Mouse (Mus musculus): Measurements from ENCODE around the gene Pnma1. TPM values are rescaled to one million over a fixed set of nuclear protein-coding genes. Genes with fewer than 3 reads are reported as not detected.
"Not testable (repeated sequence)": the region's sequence is repeated elsewhere in the genome, so short reads cannot be mapped to it uniquely, and the experiment has no call there.

The Pnma1 gene
- polyA plus RNA-seq, 1 experiment from 2014 or later: 0.79 TPM

DNA sequence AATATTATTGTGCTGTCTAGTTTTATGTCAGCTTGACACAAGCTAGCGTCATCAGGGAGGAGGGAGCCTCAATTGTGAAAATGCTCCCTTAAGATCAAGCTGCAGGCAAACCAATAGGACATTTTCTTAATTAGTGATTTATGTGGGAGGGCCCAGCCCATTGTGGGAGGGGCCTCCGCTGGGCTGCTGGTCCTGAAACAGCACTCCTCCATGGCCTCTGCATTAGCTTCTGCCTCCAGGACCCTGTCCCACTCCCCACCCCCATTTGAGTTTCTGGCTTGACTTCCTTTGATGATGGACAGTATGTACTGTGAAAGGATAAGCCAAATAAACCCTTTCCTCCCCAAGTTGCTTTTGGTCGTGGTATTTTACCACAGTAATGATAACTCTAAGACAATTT, 41.3 kb downstream of the Pnma1 start:
- no peak for DNase-seq
- Histone ChIP-seq H3K4me1 (ENCODE audit: insufficient read depth) (no peaks in the 10 kb centered on the region), H3K27ac (ENCODE audit: low read depth) (no peak overlapping the region), H3K9ac (no peak overlapping the region), H3K27me3 (ENCODE audit: insufficient read depth, low read length) (no peaks in the 10 kb centered on the region), H3K36me3 (ENCODE audit: insufficient read depth) (no peaks in the 10 kb centered on the region), H3K4me3 (ENCODE audit: low read depth, low read length) (no peak overlapping the region), H3K9me3 (ENCODE audit: low read depth, low read length) (no peaks in the 10 kb centered on the region), H3K4me2 (no peak overlapping the region)
- TF ChIP-seq CTCF (IDR thresholded peaks at IDR 0.05; ENCODE audit: low read depth): no peak
- 65% methylated on average over 3 of the region's 3 CpGs for WGBS
- no peak for ATAC-seq (ENCODE audit: insufficient read depth)

DNA sequence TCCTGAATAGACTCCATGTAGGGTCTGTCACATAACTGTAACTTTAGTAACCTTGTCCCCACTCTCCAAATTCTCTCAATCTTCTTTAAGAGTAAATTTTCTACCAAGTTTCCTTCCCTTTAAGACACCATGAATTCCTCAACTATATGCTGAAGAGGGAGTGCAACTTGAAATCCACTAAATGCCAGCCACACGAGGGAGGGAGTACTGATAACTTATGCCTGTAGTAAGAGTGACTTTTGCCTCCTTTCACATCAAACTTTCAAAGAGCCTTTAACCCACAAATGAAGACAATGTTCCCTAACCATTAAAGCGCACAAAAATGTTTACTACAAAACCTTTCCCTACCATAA, 46.8 kb downstream of the Pnma1 start:
- H3K4me1 ChIP-seq (ENCODE audit: insufficient read depth): no peaks in the 10 kb centered on the region
- DNase-seq (peak; percentile 8), ATAC-seq (ENCODE audit: insufficient read depth) (0 out of 2 replicates have a peak, but pooled peaks have one; percentile 23)
- TF ChIP-seq CTCF (IDR thresholded peaks at IDR 0.05; ENCODE audit: low read depth): no peak
- no peak overlapping the region for H3K9ac ChIP-seq
- no peak overlapping the region for H3K27ac ChIP-seq (ENCODE audit: low read depth)
- H3K4me2 ChIP-seq: peak overlapping the region; percentile 78
- H3K27me3 ChIP-seq (ENCODE audit: insufficient read depth, low read length): no peaks in the 10 kb centered on the region
- H3K4me3 ChIP-seq (ENCODE audit: low read depth, low read length): peak overlapping the region; percentile 50
- H3K36me3 ChIP-seq (ENCODE audit: insufficient read depth): no peaks in the 10 kb centered on the region
- no peaks in the 10 kb centered on the region for H3K9me3 ChIP-seq (ENCODE audit: low read depth, low read length)
- 47% methylated on average over 2 of the region's 2 CpGs for WGBS

DNA sequence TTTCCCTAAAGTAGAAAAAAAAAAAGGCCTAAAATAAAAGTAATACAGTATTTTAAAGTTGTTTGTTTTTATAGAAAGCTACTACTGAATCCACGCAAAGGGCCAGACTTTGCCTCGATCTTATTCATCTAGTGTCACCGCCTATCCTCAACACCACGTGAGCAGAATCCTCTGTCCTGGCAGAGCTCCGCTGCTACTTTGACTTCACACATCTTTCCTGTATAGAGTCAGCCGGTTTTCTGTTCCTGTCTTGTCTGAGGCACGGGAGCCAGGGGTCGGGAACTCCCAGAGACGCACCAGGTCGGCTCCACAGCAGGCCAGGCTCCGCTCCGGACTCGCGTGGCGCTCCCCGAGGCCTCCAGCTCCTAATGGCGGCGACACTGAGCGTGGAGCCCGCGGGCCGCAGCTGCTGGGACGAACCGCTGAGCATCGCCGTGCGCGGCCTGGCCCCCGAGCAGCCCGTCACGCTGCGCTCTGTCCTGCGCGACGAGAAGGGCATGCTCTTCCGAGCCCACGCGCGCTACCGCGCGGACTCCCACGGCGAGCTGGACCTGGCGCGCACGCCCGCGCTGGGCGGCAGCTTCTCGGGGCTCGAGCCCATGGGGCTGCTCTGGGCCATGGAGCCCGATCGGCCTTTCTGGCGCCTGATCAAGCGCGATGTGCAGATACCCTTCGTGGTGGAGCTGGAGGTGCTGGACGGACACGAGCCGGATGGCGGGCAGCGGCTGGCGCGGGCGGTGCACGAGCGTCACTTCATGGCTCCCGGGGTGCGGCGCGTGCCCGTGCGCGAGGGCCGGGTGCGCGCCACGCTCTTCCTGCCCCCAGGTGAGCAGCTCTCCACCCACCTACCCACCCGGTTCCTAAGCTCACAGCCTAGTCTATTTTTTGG, 47.4 kb downstream of the Pnma1 start, which contains the start of gene Acot6:
TSS of gene Acot6 (plus strand) at position 51 of the 889 bp plus-strand sequence.
- 0 out of 2 replicates have a peak within 1 kb of the TSS, but pooled peaks have one; percentile 18 for H3K27ac ChIP-seq (ENCODE audit: low read depth)
- WGBS: under 1% methylated on average over 70 of the region's 80 CpGs
- H3K36me3 ChIP-seq (ENCODE audit: insufficient read depth); H3K9me3 ChIP-seq (ENCODE audit: low read depth, low read length); H3K27me3 ChIP-seq (ENCODE audit: insufficient read depth, low read length); H3K4me1 ChIP-seq (ENCODE audit: insufficient read depth): not testable (repeated sequence)
- H3K4me2 ChIP-seq: peak within 1 kb of the TSS; percentile 78
- ATAC-seq (ENCODE audit: insufficient read depth): peak; percentile 89
- peak within 1 kb of the TSS; percentile 65 for H3K9ac ChIP-seq
- peak; percentile 77 for DNase-seq
- H3K4me3 ChIP-seq (ENCODE audit: low read depth, low read length): peak within 1 kb of the TSS; percentile 50

DNA sequence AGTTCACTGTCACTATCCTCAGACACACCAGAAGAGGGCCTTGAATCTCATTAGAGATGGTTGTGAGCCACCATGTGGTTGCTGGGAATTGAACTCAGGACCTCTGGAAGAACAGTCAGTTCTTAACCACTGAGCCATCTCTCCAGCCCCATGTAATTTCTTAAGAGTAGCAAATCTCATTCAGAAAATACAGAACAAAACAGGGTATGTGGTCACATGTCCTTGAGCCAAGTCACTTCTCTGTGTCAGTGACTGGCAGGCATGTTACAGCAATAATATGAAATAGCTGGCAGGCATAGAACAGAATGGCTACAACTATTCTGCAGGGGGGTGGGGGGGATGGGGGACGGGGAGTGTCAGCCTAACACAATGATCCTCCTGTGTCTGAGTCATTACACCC, 48.2 kb downstream of the Pnma1 start:
- H3K4me1 ChIP-seq (ENCODE audit: insufficient read depth): no peaks in the 10 kb centered on the region
- H3K27ac ChIP-seq (ENCODE audit: low read depth): no peak overlapping the region
- TF ChIP-seq CTCF (IDR thresholded peaks at IDR 0.05; ENCODE audit: low read depth): no peak
- no peak overlapping the region for H3K4me3 ChIP-seq (ENCODE audit: low read depth, low read length)
- peak overlapping the region; percentile 78 for H3K4me2 ChIP-seq
- no peaks in the 10 kb centered on the region for H3K9me3 ChIP-seq (ENCODE audit: low read depth, low read length)
- H3K9ac ChIP-seq: no peak overlapping the region
- DNase-seq: peak; percentile 5
- no peaks in the 10 kb centered on the region for H3K36me3 ChIP-seq (ENCODE audit: insufficient read depth)
- WGBS: 45% methylated on average over 1 of the region's 1 CpGs
- no peaks in the 10 kb centered on the region for H3K27me3 ChIP-seq (ENCODE audit: insufficient read depth, low read length)
- no peak for ATAC-seq (ENCODE audit: insufficient read depth)

DNA sequence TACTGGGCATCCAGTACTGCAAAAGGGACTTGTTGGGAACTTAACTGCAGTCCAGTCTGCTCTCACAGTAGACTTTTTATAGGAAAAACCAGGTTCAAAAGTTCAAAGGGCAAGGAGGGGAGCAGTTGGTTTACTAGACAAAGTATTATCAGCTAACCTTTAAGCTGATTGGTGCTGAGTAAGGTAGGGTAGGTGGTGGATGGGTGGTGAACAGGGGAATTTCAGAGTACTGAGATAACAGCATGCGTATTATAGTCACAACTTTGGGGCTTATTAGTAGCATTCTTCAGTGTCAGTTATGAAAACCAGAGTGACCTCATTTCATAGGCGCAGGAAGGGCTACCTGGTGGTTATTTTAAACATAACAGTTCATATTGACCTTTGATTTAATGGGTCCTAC, 48.7 kb downstream of the Pnma1 start:
- Histone ChIP-seq H3K4me1 (ENCODE audit: insufficient read depth) (no peaks in the 10 kb centered on the region), H3K9me3 (ENCODE audit: low read depth, low read length) (no peaks in the 10 kb centered on the region), H3K9ac (no peak overlapping the region), H3K36me3 (ENCODE audit: insufficient read depth) (no peaks in the 10 kb centered on the region), H3K27me3 (ENCODE audit: insufficient read depth, low read length) (no peaks in the 10 kb centered on the region), H3K4me2 (no peak overlapping the region), H3K4me3 (ENCODE audit: low read depth, low read length) (no peak overlapping the region), H3K27ac (ENCODE audit: low read depth) (no peak overlapping the region)
- no peak for DNase-seq
- no peak for ATAC-seq (ENCODE audit: insufficient read depth)
- no peak for TF ChIP-seq CTCF (IDR thresholded peaks at IDR 0.05; ENCODE audit: low read depth)
- whole genome bisulfite sequencing: 95% methylated on average over 2 of the region's 2 CpGs

Other genes starting within 250 kb of the Pnma1 start
- 36.0 and 38.3 TPM in 2 replicates for gene Numb, start 226.6 kb downstream of the Pnma1 start, polyA plus RNA-seq (2014; fragmentation: Nextera tagmentation; extraction: Ambion mirVana)
- 18.6 and 20.1 TPM in 2 replicates for gene Riox1, start 197.9 kb downstream of the Pnma1 start, polyA plus RNA-seq (2014; fragmentation: Nextera tagmentation; extraction: Ambion mirVana)
- not detected in 2 replicates for gene Heatr4, start 163.6 kb downstream of the Pnma1 start, polyA plus RNA-seq (2014; fragmentation: Nextera tagmentation; extraction: Ambion mirVana)
- 30.3 and 31.3 TPM in 2 replicates for gene Acot2, start 160.6 kb downstream of the Pnma1 start, polyA plus RNA-seq (2014; fragmentation: Nextera tagmentation; extraction: Ambion mirVana)
- 92.9 and 98.2 TPM in 2 replicates for gene Acot1, start 139.0 kb downstream of the Pnma1 start, polyA plus RNA-seq (2014; fragmentation: Nextera tagmentation; extraction: Ambion mirVana)
- gene Acot4, start 110.1 kb downstream of the Pnma1 start, polyA plus RNA-seq (2014; fragmentation: Nextera tagmentation; extraction: Ambion mirVana): 0.11 and 0.42 TPM in 2 replicates
- gene Gm49366, start 109.6 kb downstream of the Pnma1 start, polyA plus RNA-seq (2014; fragmentation: Nextera tagmentation; extraction: Ambion mirVana): not detected in 2 replicates
- gene Acot3, start 96.3 kb downstream of the Pnma1 start, polyA plus RNA-seq (2014; fragmentation: Nextera tagmentation; extraction: Ambion mirVana): 0.14 and 0.18 TPM in 2 replicates
- gene Acot5, start 79.2 kb downstream of the Pnma1 start, polyA plus RNA-seq (2014; fragmentation: Nextera tagmentation; extraction: Ambion mirVana): not detected in 2 replicates
- 1.8 and 2.3 TPM in 2 replicates for gene Acot6, start 47.8 kb downstream of the Pnma1 start, polyA plus RNA-seq (2014; fragmentation: Nextera tagmentation; extraction: Ambion mirVana)
- gene Dnal1, start 34.1 kb downstream of the Pnma1 start, polyA plus RNA-seq (2014; fragmentation: Nextera tagmentation; extraction: Ambion mirVana): 4.1 and 5.2 TPM in 2 replicates
- gene Elmsan1, start 70.4 kb upstream of the Pnma1 start, polyA plus RNA-seq (2014; fragmentation: Nextera tagmentation; extraction: Ambion mirVana): 11.3 and 12.3 TPM in 2 replicates
- 17.2 and 19.6 TPM in 2 replicates for gene Ptgr2, start 136.7 kb upstream of the Pnma1 start, polyA plus RNA-seq (2014; fragmentation: Nextera tagmentation; extraction: Ambion mirVana)
- gene Zfp410, start 168.4 kb upstream of the Pnma1 start, polyA plus RNA-seq (2014; fragmentation: Nextera tagmentation; extraction: Ambion mirVana): 81.3 and 82.7 TPM in 2 replicates
- 45.8 and 51.1 TPM in 2 replicates for gene Coq6, start 213.2 kb upstream of the Pnma1 start, polyA plus RNA-seq (2014; fragmentation: Nextera tagmentation; extraction: Ambion mirVana)
- gene Fam161b, start 213.3 kb upstream of the Pnma1 start, polyA plus RNA-seq (2014; fragmentation: Nextera tagmentation; extraction: Ambion mirVana): 3.0 and 3.5 TPM in 2 replicates

Data from lung, embryonic 14.5 days (tissue).